Mouse (Mus musculus): ENCODE data around the gene 1700067P10Rik.
A peak's percentile ranks its signal among the peaks of the same experiment; 100 is the strongest.

Gene 1700067P10Rik

DNA sequence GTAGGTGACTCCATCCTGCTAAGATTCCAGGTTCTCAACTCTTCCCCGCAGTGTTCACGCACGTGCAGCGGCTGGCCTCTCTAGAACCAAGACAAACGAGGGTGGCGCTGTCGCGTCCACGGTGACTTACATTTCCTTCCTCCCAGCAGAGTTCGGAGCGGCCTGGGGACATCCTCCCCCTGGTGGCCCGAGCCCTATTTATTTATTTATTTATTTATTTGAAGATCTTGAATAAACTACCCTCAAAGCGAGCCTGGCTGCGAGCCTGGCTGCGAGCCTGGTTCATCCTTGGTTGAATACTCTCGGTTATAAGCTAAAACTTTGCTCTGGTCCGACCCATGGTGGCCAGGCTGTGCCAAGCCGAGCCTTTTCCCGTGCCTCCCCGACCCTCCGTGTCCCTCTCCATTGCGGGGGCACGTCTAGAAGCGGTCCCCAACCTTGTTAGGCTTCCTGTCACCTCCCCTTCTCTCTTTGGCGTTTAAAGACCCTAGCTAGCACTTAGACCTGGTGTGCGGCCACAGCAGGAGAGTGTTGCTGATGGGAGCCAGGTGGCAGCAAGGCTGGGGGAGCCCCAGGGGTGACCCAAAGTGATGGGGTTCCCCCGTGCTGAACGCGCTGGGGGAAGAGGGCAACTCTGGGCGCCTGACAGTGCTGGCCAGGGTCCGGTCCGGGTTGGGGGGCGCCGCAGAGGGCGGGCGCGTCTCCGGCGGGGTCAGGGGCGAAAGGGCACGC, 8.1 kb downstream of the 1700067P10Rik start:
- DNase-seq: no peak

- no peak for DNase-seq
Observed at GRCm38 (mm10) chr17:48097743-48098527, 8.8 kb downstream of the 1700067P10Rik start.

DNA sequence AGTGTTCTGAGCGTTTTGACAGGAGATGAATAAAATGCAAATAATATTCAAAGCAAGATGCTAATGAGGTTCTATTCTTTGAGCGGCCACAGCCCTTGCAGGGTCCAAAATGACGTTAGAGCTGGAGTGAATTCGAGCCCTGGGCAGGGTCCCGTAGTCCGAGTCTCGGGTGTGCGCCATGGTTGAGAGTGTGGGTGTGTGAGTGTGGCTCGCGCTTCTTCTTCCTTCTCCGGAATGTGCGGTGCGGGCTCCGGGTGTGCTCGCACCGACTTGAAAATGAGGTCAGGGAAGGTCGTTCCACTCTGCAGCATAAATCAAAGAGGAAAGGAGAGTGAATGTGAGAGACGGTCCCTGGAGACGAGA, 9.4 kb downstream of the 1700067P10Rik start:
- no peak for DNase-seq

DNA sequence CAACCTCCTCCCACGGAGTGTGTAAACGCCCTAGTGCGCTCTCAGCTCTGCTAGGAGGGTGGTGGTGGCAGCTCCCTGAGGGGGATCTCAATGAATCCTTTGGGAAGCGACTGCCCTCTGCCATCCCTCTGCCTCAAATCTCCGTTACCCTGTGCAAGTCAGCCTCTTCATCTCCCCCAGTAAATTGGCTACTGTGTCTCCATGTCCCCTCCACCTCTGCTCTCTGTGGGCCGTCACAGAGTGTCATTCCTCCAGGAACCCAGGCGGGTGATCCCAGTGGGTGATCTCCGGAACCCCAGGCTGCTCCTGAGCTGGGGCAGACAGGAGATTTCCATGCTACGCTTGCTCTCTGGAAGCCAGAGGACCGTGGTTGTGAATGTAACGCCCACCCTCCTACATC, 10.2 kb downstream of the 1700067P10Rik start:
- DNase-seq: no peak

GRCm38 (mm10) chr17:48100441-48101417, 11.6 kb downstream of the 1700067P10Rik start:
- DNase-seq: peak; percentile 62

GRCm38 (mm10) chr17:48107333-48107732, 18.2 kb downstream of the 1700067P10Rik start:
- no peak for DNase-seq

DNA sequence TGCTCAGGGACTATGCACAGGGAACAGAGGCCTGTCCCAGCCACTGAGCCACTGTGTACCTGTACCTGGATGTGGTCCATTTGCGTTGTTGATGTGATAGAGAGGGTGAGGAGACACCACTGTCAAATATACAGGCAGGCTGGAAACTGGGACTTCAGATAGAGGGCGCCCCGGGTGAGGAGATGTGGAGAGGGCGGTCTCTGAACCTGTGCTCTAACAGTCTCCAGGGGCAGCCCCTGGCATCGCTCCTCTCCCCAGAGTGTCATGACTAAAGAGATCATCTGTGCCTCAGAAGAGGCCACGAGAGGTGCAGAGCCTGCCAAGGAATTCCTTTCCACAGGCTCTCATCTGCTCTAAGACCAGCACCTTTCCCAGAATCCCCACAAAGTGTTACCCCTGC, 18.7 kb downstream of the 1700067P10Rik start:
- DNase-seq: no peak

DNA sequence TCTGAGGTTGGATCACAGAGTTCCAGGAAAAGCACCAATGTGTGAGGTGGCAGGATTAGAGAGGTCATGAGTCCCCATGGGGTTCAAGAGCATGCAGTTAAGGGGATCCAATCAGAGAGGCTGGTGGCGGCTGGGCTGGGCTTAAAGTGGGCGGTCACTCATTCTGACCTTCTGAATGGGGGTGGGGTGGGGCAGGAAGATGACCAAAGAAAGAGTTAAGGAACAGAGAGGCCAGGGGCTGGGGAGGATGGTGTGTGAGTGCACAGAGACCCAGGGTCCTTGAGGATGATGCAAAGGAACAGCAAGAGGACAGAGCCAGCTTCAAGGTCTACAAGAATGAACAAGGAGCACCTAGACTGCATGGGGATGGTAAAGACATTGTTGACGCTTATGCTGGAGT, 19.4 kb downstream of the 1700067P10Rik start:
- DNase-seq: no peak

DNA sequence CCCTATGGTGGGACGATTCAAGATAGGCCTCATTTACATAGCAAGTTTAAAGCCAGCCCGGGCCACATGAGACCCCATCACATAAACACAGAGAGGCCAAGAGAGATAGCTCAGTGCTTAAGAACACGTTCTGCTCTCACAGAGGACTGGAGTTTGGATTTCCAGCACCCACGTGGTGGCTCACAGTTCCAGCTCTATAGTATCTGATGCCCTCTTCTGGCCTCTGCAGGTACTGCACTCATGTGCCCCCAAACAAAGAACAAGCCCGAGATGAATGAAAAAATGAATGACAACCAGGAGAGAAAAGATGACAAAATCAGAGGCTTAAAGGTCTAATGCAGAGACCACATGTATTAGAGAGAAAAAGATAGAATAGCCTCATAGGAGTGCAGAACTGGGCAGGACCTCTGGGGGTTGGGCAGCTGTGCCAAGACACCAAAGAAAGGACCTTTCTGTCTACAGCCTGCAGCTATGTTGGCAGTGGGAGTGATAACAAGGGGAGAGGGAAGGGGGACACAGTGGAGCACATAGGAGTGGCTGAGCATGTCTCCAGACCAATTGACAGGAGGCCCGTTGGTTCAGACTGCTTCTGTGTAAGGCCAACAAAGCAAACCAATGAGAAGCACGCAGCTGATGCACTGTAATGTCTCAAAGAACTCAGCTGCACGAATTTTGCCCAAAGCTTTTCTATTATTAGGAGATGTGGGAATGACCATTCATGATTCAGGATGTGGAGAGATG, 21.6 kb downstream of the 1700067P10Rik start:
- no peak for DNase-seq

GRCm38 (mm10) chr17:48118570-48118969, 29.5 kb downstream of the 1700067P10Rik start:
- no peak for DNase-seq

DNA sequence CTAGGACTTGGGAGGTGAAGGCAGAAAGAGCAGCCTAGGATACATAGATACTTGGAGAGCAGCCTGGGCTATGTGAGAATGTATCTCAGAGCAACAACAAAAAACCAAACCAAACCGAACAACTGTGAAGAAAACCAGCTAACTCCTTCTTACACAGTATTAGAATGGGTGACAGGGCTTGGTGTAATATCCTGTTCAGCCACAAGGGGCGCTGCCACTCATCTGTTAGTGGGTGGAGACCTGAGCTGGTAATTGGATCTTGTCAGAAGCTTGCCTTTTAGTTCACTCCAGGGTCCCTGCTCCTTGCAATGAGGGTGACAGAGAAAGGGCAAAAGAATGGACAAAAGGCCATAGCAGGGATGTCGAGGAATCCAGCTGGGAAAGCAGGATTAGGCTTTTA, 30.5 kb downstream of the 1700067P10Rik start:
- peak; percentile 41 for DNase-seq

DNA sequence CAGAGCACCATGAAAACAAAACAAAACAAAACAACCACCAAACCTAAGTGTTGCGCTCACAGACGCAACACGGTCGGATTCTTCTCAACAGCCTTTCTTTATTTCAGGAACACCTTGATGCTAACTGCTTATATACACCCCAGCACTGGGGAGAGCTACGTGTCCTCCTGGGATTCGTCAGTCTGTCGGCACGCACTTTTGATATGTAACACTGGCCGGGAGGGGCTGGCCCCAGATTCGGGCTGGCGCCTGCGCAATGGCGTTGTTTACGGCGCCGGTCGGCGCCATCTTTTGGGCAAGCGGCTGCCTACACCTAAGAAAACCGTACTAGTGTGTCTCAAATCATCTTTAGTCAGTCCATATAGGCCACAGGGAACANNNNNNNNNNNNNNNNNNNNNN, 31.3 kb downstream of the 1700067P10Rik start:
- DNase-seq: no peak

DNA sequence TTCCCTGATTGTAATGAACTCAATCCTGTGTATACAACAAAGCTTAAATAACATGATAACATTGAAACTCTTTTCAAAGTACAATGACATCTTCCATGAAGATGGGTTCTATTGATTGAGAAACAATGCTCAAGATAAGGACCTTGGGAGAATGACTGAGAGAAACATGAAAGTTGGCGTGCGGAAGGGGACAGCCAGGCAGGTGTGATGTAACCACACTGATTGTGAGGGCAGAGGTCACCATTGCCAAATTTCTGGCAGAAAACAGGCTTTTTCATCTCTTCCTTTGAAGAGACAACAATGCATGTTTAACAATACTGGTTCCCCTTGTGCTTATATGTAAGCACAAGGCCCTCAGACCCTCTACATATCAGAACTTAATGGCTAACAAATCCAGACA, 43.7 kb downstream of the 1700067P10Rik start:
- DNase-seq: no peak

Data from cerebellum, adult 8-10 months (tissue).